Mouse (Mus musculus): ENCODE results near the gene Ryr3. TPM values are rescaled to one million over a fixed set of nuclear protein-coding genes. Genes with fewer than 3 reads are reported as not detected.

Ryr3 gene
- total RNA-seq, 1 experiment = 5.4 TPM

DNA sequence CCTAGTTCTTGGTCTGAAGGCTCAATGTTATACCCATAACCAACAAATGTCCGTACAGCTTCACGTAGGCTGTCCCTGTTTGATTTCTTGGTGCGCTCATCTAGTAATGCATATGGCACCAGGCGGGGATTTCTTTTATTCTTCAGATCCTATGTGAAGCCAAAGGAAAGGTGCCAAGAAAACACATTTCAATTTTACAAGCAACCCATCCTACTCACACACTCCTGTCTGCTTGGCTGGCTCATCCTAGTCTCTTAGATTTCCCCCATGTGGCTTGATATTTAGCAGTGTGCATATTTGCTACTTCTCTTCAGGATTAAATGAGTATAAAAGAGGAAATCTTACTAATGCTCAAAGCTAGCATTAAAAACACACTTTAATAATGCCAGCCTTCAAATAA, 355.1 kb downstream of the Ryr3 start:
- Histone ChIP-seq H3K9me3 (ENCODE audit: control insufficient read depth, insufficient read depth, low read depth, low read length) (no peaks in the 10 kb centered on the region), H3K9ac (ENCODE audit: insufficient read depth, low read depth, low read length, poor library complexity, severe bottlenecking) (no peak overlapping the region), H3K4me3 (ENCODE audit: insufficient read depth in 1 of 2, low read depth in 1 of 2, low read length in 2 of 2, poor library complexity in 1 of 2, severe bottlenecking in 1 of 2) (no peak overlapping the region), H3K4me1 (ENCODE audit: control insufficient read depth in 2 of 2, insufficient read depth in 2 of 2, low read length in 2 of 2, poor library complexity in 1 of 2) (no peaks in the 10 kb centered on the region), H3K36me3 (ENCODE audit: control insufficient read depth, insufficient read depth, low read length, poor library complexity, severe bottlenecking) (no peaks in the 10 kb centered on the region), H3K27ac (ENCODE audit: insufficient read depth, low read depth, low read length, poor library complexity, severe bottlenecking) (no peak overlapping the region)
- DNase-seq (ENCODE audit: low read depth, low spot score) = no peak
- in situ Hi-C loops (cut with MboI; ENCODE audit: low sequenced_read_pairs in 2 of 2, unreplicated experiment in 2 of 2) = no loop called here
- no peak for TF ChIP-seq ZC3H11A (IDR thresholded peaks at IDR 0.05; ENCODE audit: borderline replicate concordance, low read depth, low read length)
- no peak for TF ChIP-seq CHD2 (IDR thresholded peaks at IDR 0.05; ENCODE audit: low read depth, low read length)
- no peak for TF ChIP-seq MAFK (IDR thresholded peaks at IDR 0.05; ENCODE audit: insufficient read depth, low read depth, low read length)
- no peak for TF ChIP-seq HCFC1 (IDR thresholded peaks at IDR 0.05; ENCODE audit: borderline replicate concordance, insufficient read depth, low read length)
- no peak for TF ChIP-seq ZNF384 (IDR thresholded peaks at IDR 0.05; ENCODE audit: low read depth, low read length)

DNA sequence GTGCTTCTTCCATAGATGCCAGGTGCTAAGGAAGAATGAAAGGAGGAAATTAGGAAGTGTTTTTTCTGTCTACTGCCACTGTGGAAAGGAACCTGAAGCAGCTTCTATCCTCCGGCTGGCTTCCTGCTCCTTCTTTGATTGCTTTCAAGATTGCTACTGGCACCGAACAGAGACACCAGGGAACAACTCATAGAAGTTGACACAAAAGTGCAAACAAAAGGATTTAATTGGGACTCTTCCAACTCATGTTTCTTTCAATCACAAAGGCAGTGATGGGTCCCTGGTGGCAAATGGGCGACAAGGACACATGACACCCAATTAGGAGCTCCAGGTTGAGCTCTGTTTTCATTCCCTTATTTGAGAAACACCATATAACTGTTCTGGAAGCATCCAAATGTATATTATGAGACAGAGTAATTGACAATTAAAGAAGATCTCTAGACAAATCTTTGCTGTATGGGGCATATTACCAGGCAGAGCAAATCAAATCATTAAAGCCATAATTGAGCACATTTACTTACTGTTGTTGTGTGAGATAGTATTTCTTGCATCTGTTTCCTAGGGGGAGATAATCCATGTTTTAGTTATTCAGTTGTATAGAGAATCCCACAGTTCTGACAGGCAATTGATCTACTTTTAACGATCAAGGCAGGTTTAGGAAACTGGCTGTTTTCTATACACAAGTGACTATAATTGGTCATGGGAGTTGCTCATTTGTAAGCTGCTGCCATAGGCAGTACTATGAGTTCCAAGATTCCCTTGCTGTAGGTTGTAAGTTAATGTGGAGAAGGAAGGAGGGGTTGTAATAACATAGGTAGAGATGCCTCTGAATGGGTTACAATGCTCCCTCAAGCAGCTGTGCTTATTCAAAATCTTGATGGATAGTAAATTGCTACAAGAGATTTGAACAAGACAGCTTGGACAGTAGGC, 371.0 kb downstream of the Ryr3 start:
- no peak overlapping the region for H3K9ac ChIP-seq (ENCODE audit: insufficient read depth, low read depth, low read length, poor library complexity, severe bottlenecking)
- H3K27ac ChIP-seq (ENCODE audit: insufficient read depth, low read depth, low read length, poor library complexity, severe bottlenecking) = no peak overlapping the region
- no peaks in the 10 kb centered on the region for H3K9me3 ChIP-seq (ENCODE audit: control insufficient read depth, insufficient read depth, low read depth, low read length)
- no peaks in the 10 kb centered on the region for H3K36me3 ChIP-seq (ENCODE audit: control insufficient read depth, insufficient read depth, low read length, poor library complexity, severe bottlenecking)
- no peak overlapping the region for H3K4me3 ChIP-seq (ENCODE audit: insufficient read depth in 1 of 2, low read depth in 1 of 2, low read length in 2 of 2, poor library complexity in 1 of 2, severe bottlenecking in 1 of 2)
- TF ChIP-seq ZC3H11A (IDR thresholded peaks at IDR 0.05; ENCODE audit: borderline replicate concordance, low read depth, low read length) = no peak
- no peak for TF ChIP-seq HCFC1 (IDR thresholded peaks at IDR 0.05; ENCODE audit: borderline replicate concordance, insufficient read depth, low read length)
- no peak for TF ChIP-seq MAFK (IDR thresholded peaks at IDR 0.05; ENCODE audit: insufficient read depth, low read depth, low read length)
- no peak for TF ChIP-seq ZNF384 (IDR thresholded peaks at IDR 0.05; ENCODE audit: low read depth, low read length)
- no peak for TF ChIP-seq CHD2 (IDR thresholded peaks at IDR 0.05; ENCODE audit: low read depth, low read length)
- in situ Hi-C loops (cut with MboI; ENCODE audit: low sequenced_read_pairs in 2 of 2, unreplicated experiment in 2 of 2) = no loop called here
- no peaks in the 10 kb centered on the region for H3K4me1 ChIP-seq (ENCODE audit: control insufficient read depth in 2 of 2, insufficient read depth in 2 of 2, low read length in 2 of 2, poor library complexity in 1 of 2)
- DNase-seq (ENCODE audit: low read depth, low spot score) = no peak

DNA sequence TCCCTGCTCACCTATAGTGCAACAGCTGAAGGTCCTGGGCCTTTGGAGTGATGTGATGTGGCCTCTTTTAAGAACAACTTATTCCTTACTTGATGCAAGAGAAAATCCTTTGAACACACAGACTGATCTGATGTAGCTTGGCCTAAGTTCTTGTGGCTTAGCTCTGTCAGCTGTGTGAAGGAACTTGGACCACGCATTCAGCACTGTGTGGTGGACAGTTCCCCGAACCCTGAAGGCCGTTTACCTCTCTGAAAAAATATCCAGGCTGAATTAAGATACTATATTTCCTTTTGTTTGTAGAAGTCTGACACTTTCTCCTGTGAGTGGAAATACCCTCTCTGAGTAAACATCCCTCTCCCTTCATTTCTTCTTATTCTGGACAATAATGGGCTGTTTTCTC, 374.0 kb downstream of the Ryr3 start:
- Histone ChIP-seq H3K4me3 (ENCODE audit: insufficient read depth in 1 of 2, low read depth in 1 of 2, low read length in 2 of 2, poor library complexity in 1 of 2, severe bottlenecking in 1 of 2) (no peak overlapping the region), H3K4me1 (ENCODE audit: control insufficient read depth in 2 of 2, insufficient read depth in 2 of 2, low read length in 2 of 2, poor library complexity in 1 of 2) (no peaks in the 10 kb centered on the region), H3K9me3 (ENCODE audit: control insufficient read depth, insufficient read depth, low read depth, low read length) (no peaks in the 10 kb centered on the region), H3K27ac (ENCODE audit: insufficient read depth, low read depth, low read length, poor library complexity, severe bottlenecking) (no peak overlapping the region), H3K9ac (ENCODE audit: insufficient read depth, low read depth, low read length, poor library complexity, severe bottlenecking) (no peak overlapping the region), H3K36me3 (ENCODE audit: control insufficient read depth, insufficient read depth, low read length, poor library complexity, severe bottlenecking) (no peaks in the 10 kb centered on the region)
- in situ Hi-C loops (cut with MboI; ENCODE audit: low sequenced_read_pairs in 2 of 2, unreplicated experiment in 2 of 2) = no loop called here
- DNase-seq (ENCODE audit: low read depth, low spot score) = peak; percentile 17
- TF ChIP-seq ZC3H11A (IDR thresholded peaks at IDR 0.05; ENCODE audit: borderline replicate concordance, low read depth, low read length) = no peak
- no peak for TF ChIP-seq MAFK (IDR thresholded peaks at IDR 0.05; ENCODE audit: insufficient read depth, low read depth, low read length)
- TF ChIP-seq HCFC1 (IDR thresholded peaks at IDR 0.05; ENCODE audit: borderline replicate concordance, insufficient read depth, low read length) = no peak
- no peak for TF ChIP-seq CHD2 (IDR thresholded peaks at IDR 0.05; ENCODE audit: low read depth, low read length)
- no peak for TF ChIP-seq ZNF384 (IDR thresholded peaks at IDR 0.05; ENCODE audit: low read depth, low read length)

DNA sequence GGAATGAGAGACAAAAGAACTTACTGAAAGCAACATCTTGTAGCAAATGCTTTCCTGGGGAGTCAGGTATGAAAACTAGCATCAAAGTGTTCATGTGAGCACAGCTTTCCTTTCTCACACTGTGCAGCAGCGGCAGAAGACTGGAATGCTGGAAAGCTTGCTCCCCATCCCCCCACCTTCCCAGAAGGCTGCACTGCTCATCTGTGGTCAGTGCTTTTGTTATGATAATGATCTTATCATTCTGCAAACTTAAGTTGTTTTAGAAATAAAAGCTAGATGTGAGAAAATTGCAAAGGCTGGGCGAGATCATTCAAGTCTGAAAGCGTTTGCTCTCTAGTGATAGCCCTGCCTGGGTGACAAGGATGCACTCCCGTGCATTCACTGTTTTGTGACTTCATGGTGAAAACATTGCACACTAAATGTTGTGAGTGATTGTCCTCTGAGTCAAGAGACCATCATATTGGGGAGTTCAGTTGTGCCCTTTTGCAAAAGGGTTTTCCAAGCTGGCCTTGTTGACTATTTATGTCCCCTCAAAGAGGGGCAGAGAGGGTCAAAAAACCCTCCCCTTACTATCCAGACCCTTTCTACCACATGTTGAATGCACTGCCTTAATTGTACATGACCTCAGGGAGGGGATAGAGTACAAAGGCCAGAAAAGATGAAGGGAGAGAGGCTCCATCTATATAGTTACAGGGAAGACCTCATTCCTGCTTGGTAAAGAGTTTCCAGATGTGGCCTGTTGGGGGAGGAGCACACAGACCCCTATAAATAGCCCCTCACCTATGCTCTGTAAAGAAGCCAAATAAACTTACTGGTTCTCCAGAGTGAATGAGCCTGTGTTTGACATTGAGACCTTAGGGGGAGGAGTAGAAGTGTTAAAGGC, 385.2 kb downstream of the Ryr3 start:
- H3K9me3 ChIP-seq (ENCODE audit: control insufficient read depth, insufficient read depth, low read depth, low read length) = no peaks in the 10 kb centered on the region
- no peak overlapping the region for H3K27ac ChIP-seq (ENCODE audit: insufficient read depth, low read depth, low read length, poor library complexity, severe bottlenecking)
- H3K4me3 ChIP-seq (ENCODE audit: insufficient read depth in 1 of 2, low read depth in 1 of 2, low read length in 2 of 2, poor library complexity in 1 of 2, severe bottlenecking in 1 of 2) = no peak overlapping the region
- no peaks in the 10 kb centered on the region for H3K36me3 ChIP-seq (ENCODE audit: control insufficient read depth, insufficient read depth, low read length, poor library complexity, severe bottlenecking)
- TF ChIP-seq CHD2 (IDR thresholded peaks at IDR 0.05; ENCODE audit: low read depth, low read length) (no peak), MAFK (IDR thresholded peaks at IDR 0.05; ENCODE audit: insufficient read depth, low read depth, low read length) (no peak), ZNF384 (IDR thresholded peaks at IDR 0.05; ENCODE audit: low read depth, low read length) (no peak)
- in situ Hi-C loops (cut with MboI; ENCODE audit: low sequenced_read_pairs in 2 of 2, unreplicated experiment in 2 of 2) = no loop called here
- H3K4me1 ChIP-seq (ENCODE audit: control insufficient read depth in 2 of 2, insufficient read depth in 2 of 2, low read length in 2 of 2, poor library complexity in 1 of 2) = no peaks in the 10 kb centered on the region
- DNase-seq (ENCODE audit: low read depth, low spot score) = no peak
- H3K9ac ChIP-seq (ENCODE audit: insufficient read depth, low read depth, low read length, poor library complexity, severe bottlenecking) = no peak overlapping the region
